ENCODE assay signal across 8 mouse cellular contexts in genomic region chrX:52165555-52165938, GRCm38 (mm10). TPM values are rescaled to one million over a fixed set of nuclear protein-coding genes. Genes with fewer than 3 reads are reported as not detected.
DNase-seq lines count a peak whose midpoint lies in the region; ATAC-seq and TF ChIP-seq lines count a peak whose summit lies in the region.

No protein-coding gene starts in this region.

- no peaks in the 10 kb centered on the region for H3K36me3 ChIP-seq in kidney, adult 2 months (ENCODE audit: control insufficient read depth, insufficient read depth, low read length)
- no peaks in the 10 kb centered on the region for H3K36me3 ChIP-seq in embryonic facial prominence, embryonic 14.5 days (ENCODE audit: control insufficient read depth, insufficient read depth, low read length)
- no peaks in the 10 kb centered on the region for H3K36me3 ChIP-seq in intestine, embryonic 14.5 days (ENCODE audit: control insufficient read depth, insufficient read depth, low read length)
- no peaks in the 10 kb centered on the region for H3K36me3 ChIP-seq in midbrain, embryonic 15.5 days (replicated peaks)

- H3K9me3 ChIP-seq in embryonic facial prominence, embryonic 14.5 days (ENCODE audit: control insufficient read depth, low read length): no peaks in the 10 kb centered on the region
- H3K9me3 ChIP-seq in intestine, embryonic 14.5 days (ENCODE audit: control insufficient read depth, low read length): no peaks in the 10 kb centered on the region
- H3K9me3 ChIP-seq in midbrain, embryonic 15.5 days: no peaks in the 10 kb centered on the region

- peak; percentile 42; the same call in 1 of the 2 replicates for ATAC-seq in embryonic facial prominence, embryonic 14.5 days (ENCODE audit: low read depth)
- peak; percentile 54 for ATAC-seq in intestine, embryonic 14.5 days (replicated peaks; ENCODE audit: low FRiP score, low TSS enrichment, low read depth)
- peak; percentile 57 for ATAC-seq in midbrain, embryonic 15.5 days (replicated peaks)

- 17% methylated on average over 6 of the region's 7 CpGs for WGBS in kidney, adult 2 months
- 50% methylated on average over 4 of the region's 7 CpGs for WGBS in embryonic facial prominence, embryonic 14.5 days
- WGBS in intestine, embryonic 14.5 days: 35% methylated on average over 5 of the region's 7 CpGs
- WGBS in midbrain, embryonic 15.5 days: 35% methylated on average over 5 of the region's 7 CpGs

- DNase-seq in kidney, adult 2 months: no peak
- no peak for DNase-seq in kidney, postnatal 14 days
- no peak for DNase-seq in embryonic facial prominence, embryonic 14.5 days (ENCODE audit: low spot score)
- DNase-seq in intestine, embryonic 14.5 days (ENCODE audit: low spot score): no peak
- no peak for DNase-seq in ovary, postnatal 36 days (ENCODE audit: low spot score)
- DNase-seq in left cerebral cortex, adult 11 months (ENCODE audit: low spot score): no peak
- DNase-seq in layer of hippocampus, adult 9-11 months: no peak

- H3K4me2 ChIP-seq in embryonic facial prominence, embryonic 14.5 days (ENCODE audit: low read depth, low read length): peak overlapping the region; percentile 63
- peak overlapping the region; percentile 65 for H3K4me2 ChIP-seq in intestine, embryonic 14.5 days (ENCODE audit: low read length)
- H3K4me2 ChIP-seq in midbrain, embryonic 15.5 days: peak overlapping the region; percentile 82

- no peak for TF ChIP-seq CTCF in kidney, adult 2 months (conservative IDR thresholded peaks at IDR 0.05; ENCODE audit: insufficient read depth, insufficient read length, low read depth, low read length)

- no peak for TF ChIP-seq POLR2A in kidney, adult 2 months (IDR thresholded peaks at IDR 0.05; ENCODE audit: low read depth, low read length)

- peak overlapping the region; percentile 5; the same call in 1 of the 2 replicates for H3K27ac ChIP-seq in kidney, adult 2 months (ENCODE audit: insufficient read depth, low read depth, low read length)
- no peak overlapping the region for H3K27ac ChIP-seq in embryonic facial prominence, embryonic 14.5 days (replicated peaks; ENCODE audit: low read depth, low read length)
- no peak overlapping the region for H3K27ac ChIP-seq in intestine, embryonic 14.5 days (ENCODE audit: low read depth)
- no peak overlapping the region for H3K27ac ChIP-seq in midbrain, embryonic 15.5 days

- peaks cover 2% of the 10 kb centered on the region; the same call in 1 of the 2 replicates for H3K4me1 ChIP-seq in kidney, adult 2 months (ENCODE audit: control insufficient read depth, insufficient read depth, low read length)
- H3K4me1 ChIP-seq in embryonic facial prominence, embryonic 14.5 days (ENCODE audit: control insufficient read depth, insufficient read depth, low read length): peaks cover 7% of the 10 kb centered on the region; the same call in 1 of the 2 replicates
- no peaks in the 10 kb centered on the region for H3K4me1 ChIP-seq in intestine, embryonic 14.5 days (replicated peaks; ENCODE audit: control insufficient read depth, insufficient read depth, low read length)
- peaks cover 7% of the 10 kb centered on the region for H3K4me1 ChIP-seq in midbrain, embryonic 15.5 days

- no peaks in the 10 kb centered on the region; the same call in 1 of the 2 replicates for H3K27me3 ChIP-seq in kidney, adult 2 months (replicated peaks; ENCODE audit: control insufficient read depth, insufficient read depth, low read length)
- 0 out of 2 replicates have a peak, but pooled peaks cover 3% of the 10 kb centered on the region for H3K27me3 ChIP-seq in embryonic facial prominence, embryonic 14.5 days (replicated peaks; ENCODE audit: control insufficient read depth, insufficient read depth, low read length)
- H3K27me3 ChIP-seq in intestine, embryonic 14.5 days (replicated peaks; ENCODE audit: control insufficient read depth, insufficient read depth, low read length): peaks cover 19% of the 10 kb centered on the region; the same call in 1 of the 2 replicates
- H3K27me3 ChIP-seq in midbrain, embryonic 15.5 days (replicated peaks): peaks cover 2% of the 10 kb centered on the region

- H3K9ac ChIP-seq in embryonic facial prominence, embryonic 14.5 days (ENCODE audit: low read depth, low read length): peak overlapping the region; percentile 71; the same call in 1 of the 2 replicates
- H3K9ac ChIP-seq in intestine, embryonic 14.5 days (ENCODE audit: low read length): no peak overlapping the region
- no peak overlapping the region for H3K9ac ChIP-seq in midbrain, embryonic 15.5 days

- H3K4me3 ChIP-seq in kidney, adult 2 months (ENCODE audit: insufficient read depth, low read depth, low read length): peak overlapping the region; percentile 0; the same call in 1 of the 2 replicates
- H3K4me3 ChIP-seq in embryonic facial prominence, embryonic 14.5 days (ENCODE audit: low read depth, low read length): peak overlapping the region; percentile 58
- peak overlapping the region; percentile 47 for H3K4me3 ChIP-seq in intestine, embryonic 14.5 days (ENCODE audit: low read depth, low read length)
- H3K4me3 ChIP-seq in midbrain, embryonic 15.5 days: peak overlapping the region; percentile 53

RNA-seq across cellular contexts. Expression of gene Gpc4, which starts 0.5 kb away (rescaled TPM):
- 97.7 and 98.0 TPM in 2 replicates for polyA plus RNA-seq in kidney, adult 2 months (2012; rRNA removed)
- 67.0 and 68.1 TPM in 2 replicates for polyA plus RNA-seq in embryonic facial prominence, embryonic 14.5 days (2014; fragmentation: Nextera tagmentation; extraction: Ambion mirVana)
- 21.8 TPM in 2 replicates for polyA plus RNA-seq in intestine, embryonic 14.5 days (2014; fragmentation: Nextera tagmentation; extraction: Ambion mirVana)
- polyA plus RNA-seq in midbrain, embryonic 15.5 days (2015; fragmentation: Nextera tagmentation; extraction: Ambion mirVana): 9.6 and 11.3 TPM in 2 replicates

Comparison
In these comparisons a context has a peak if more than half of its experiments do, and no peak if none do; other contexts are left out.
1. H3K4me3 ChIP-seq: peak in every context shown above with its lines; median percentile 58 in embryonic facial prominence, embryonic 14.5 days; 53 in midbrain, embryonic 15.5 days; 47 in intestine, embryonic 14.5 days; 0 in kidney, adult 2 months.